ENCODE assay signal across 15 mouse cellular contexts in the genomic region with DNA sequence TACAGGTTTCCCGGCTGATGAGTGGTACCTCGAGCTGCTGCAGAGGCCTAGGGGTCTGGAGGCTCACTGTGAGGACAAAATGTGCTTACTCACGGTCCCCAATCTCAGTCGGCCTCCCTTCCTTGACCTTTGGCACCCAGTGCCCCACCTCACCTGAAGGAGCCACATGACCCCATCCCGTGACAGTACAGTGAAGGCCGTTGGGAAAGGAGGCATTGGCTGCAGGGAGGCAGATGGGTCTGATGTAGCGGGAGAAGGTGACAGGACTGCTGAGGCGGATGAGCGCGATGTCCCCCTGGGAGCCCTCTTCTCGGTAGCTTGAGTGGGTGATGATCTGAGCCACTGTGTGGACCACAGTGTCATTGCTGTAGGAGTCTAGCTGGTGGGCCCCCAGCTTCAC. TPM values are rescaled to one million over a fixed set of nuclear protein-coding genes. Genes with fewer than 3 reads are reported as not detected.
DNase-seq lines count a peak whose midpoint lies in the region; ATAC-seq and TF ChIP-seq lines count a peak whose summit lies in the region.
"Had no signal": no experiment of that assay in that cellular context is flagged by ENCODE, and none has a peak within 500 bp of the region (broad histone marks: within the 10 kb centered on the region; RNA-seq: fewer than 3 reads in every experiment).

No protein-coding gene starts in this region.

- TF ChIP-seq CTCF in intestine, postnatal 0 days (IDR thresholded peaks at IDR 0.05; ENCODE audit: low read depth) = no peak

- H3K9me3 ChIP-seq in lung, embryonic 15.5 days = no peaks in the 10 kb centered on the region
- H3K9me3 ChIP-seq in intestine, postnatal 0 days (ENCODE audit: control insufficient read depth) = no peaks in the 10 kb centered on the region
- H3K9me3 ChIP-seq: embryonic facial prominence, embryonic 12.5 days; limb, embryonic 15.5 days had no signal

- no peak for DNase-seq in lung, postnatal 10 days
- peak; percentile 56 for DNase-seq in kidney, postnatal 10 days
- DNase-seq in yolk sac, embryonic 10.5 days (ENCODE audit: low spot score) = peak; percentile 85
- no peak for DNase-seq in gastrocnemius, postnatal 10 days
- DNase-seq in cerebellum, adult 8-10 months = no peak
- DNase-seq: gastrocnemius, postnatal 36 days; thymus, postnatal 36 days had no signal

- H3K4me1 ChIP-seq in lung, embryonic 15.5 days = peaks cover 66% of the 10 kb centered on the region
- H3K4me1 ChIP-seq in intestine, postnatal 0 days (replicated peaks; ENCODE audit: control insufficient read depth, insufficient read depth, low read length) = peaks cover 12% of the 10 kb centered on the region; the same call in 1 of the 2 replicates

- peaks cover 33% of the 10 kb centered on the region for H3K36me3 ChIP-seq in lung, embryonic 15.5 days
- peaks cover 10% of the 10 kb centered on the region; the same call in 1 of the 2 replicates for H3K36me3 ChIP-seq in intestine, postnatal 0 days (ENCODE audit: control insufficient read depth, insufficient read depth)

- peaks cover 20% of the 10 kb centered on the region for H3K27me3 ChIP-seq in lung, embryonic 15.5 days
- no peaks in the 10 kb centered on the region for H3K27me3 ChIP-seq in intestine, postnatal 0 days (replicated peaks; ENCODE audit: control insufficient read depth, insufficient read depth, low read length)

- H3K9ac ChIP-seq in lung, embryonic 15.5 days = peak overlapping the region; percentile 13; the same call in 1 of the 2 replicates
- H3K9ac ChIP-seq in intestine, postnatal 0 days (ENCODE audit: low read depth, low read length) = no peak overlapping the region
- H3K9ac ChIP-seq: embryonic facial prominence, embryonic 12.5 days; limb, embryonic 15.5 days had no signal

- peak overlapping the region; percentile 96 for H3K27ac ChIP-seq in lung, embryonic 15.5 days
- H3K27ac ChIP-seq in intestine, postnatal 0 days (ENCODE audit: low read depth, low read length) = peak overlapping the region; percentile 84
- H3K27ac ChIP-seq: embryonic facial prominence, embryonic 12.5 days; limb, embryonic 15.5 days had no signal

- peak overlapping the region; percentile 50 for H3K4me2 ChIP-seq in lung, embryonic 15.5 days
- peak overlapping the region; percentile 68 for H3K4me2 ChIP-seq in intestine, postnatal 0 days (replicated peaks; ENCODE audit: low read depth)
- H3K4me2 ChIP-seq: embryonic facial prominence, embryonic 12.5 days; heart, embryonic 11.5 days; limb, embryonic 15.5 days had no signal

- WGBS in lung, embryonic 15.5 days = 76% methylated on average over 11 of the region's 11 CpGs
- WGBS in intestine, postnatal 0 days = 63% methylated on average over 11 of the region's 11 CpGs

- ATAC-seq in lung, embryonic 15.5 days (ENCODE audit: borderline replicate concordance, extremely low read depth, low FRiP score, low TSS enrichment) = no peak
- ATAC-seq in intestine, postnatal 0 days = peak; percentile 25
- ATAC-seq: hindbrain, embryonic 16.5 days had no signal

- H3K4me3 ChIP-seq in lung, embryonic 15.5 days = no peak overlapping the region
- no peak overlapping the region for H3K4me3 ChIP-seq in intestine, postnatal 0 days (ENCODE audit: low read depth, low read length)
- H3K4me3 ChIP-seq: embryonic facial prominence, embryonic 12.5 days; limb, embryonic 15.5 days had no signal

RNA-seq across cellular contexts. Expression of gene Prss8, which starts 3.1 kb away (rescaled TPM):
- 80.0 and 84.5 TPM in 2 replicates for polyA plus RNA-seq in lung, embryonic 15.5 days (2015; fragmentation: Nextera tagmentation; extraction: Ambion mirVana)
- 63.0 and 64.4 TPM in 2 replicates for polyA plus RNA-seq in intestine, postnatal 0 days (2015; fragmentation: Nextera tagmentation; extraction: Ambion mirVana)
- not detected for total RNA-seq in gastrocnemius, postnatal 10 days (2021)
- total RNA-seq: gastrocnemius, postnatal 36 days; heart, postnatal 25 days had no signal
- polyA plus RNA-seq: C2C12 had no signal

RNA-seq across cellular contexts. Expression of gene Kat8, which starts 14.5 kb away (rescaled TPM):
- 39.5 and 44.3 TPM in 2 replicates for polyA plus RNA-seq in lung, embryonic 15.5 days (2015; fragmentation: Nextera tagmentation; extraction: Ambion mirVana)
- 17.4 and 18.0 TPM in 2 replicates for polyA plus RNA-seq in intestine, postnatal 0 days (2015; fragmentation: Nextera tagmentation; extraction: Ambion mirVana)
- 10 to 100 TPM; 12.9 to 16.7 TPM for total RNA-seq in gastrocnemius, postnatal 10 days (2021)

RNA-seq across cellular contexts. Expression of gene Prss36, which starts 19.7 kb away (rescaled TPM):
- 11.8 and 13.1 TPM in 2 replicates for polyA plus RNA-seq in lung, embryonic 15.5 days (2015; fragmentation: Nextera tagmentation; extraction: Ambion mirVana)
- 6.3 and 6.6 TPM in 2 replicates for polyA plus RNA-seq in intestine, postnatal 0 days (2015; fragmentation: Nextera tagmentation; extraction: Ambion mirVana)
- 1 to 10 TPM; 6.6 to 7.9 TPM for total RNA-seq in gastrocnemius, postnatal 10 days (2021)

RNA-seq across cellular contexts. Expression of gene Bckdk, which starts 23.0 kb away (rescaled TPM):
- 134 and 142 TPM in 2 replicates for polyA plus RNA-seq in lung, embryonic 15.5 days (2015; fragmentation: Nextera tagmentation; extraction: Ambion mirVana)
- polyA plus RNA-seq in intestine, postnatal 0 days (2015; fragmentation: Nextera tagmentation; extraction: Ambion mirVana) = 94.0 and 94.2 TPM in 2 replicates
- total RNA-seq in gastrocnemius, postnatal 10 days (2021) = 10 to 100 TPM; 84.9 to 89.6 TPM

RNA-seq across cellular contexts. Expression of gene Vkorc1, which starts 31.4 kb away (rescaled TPM):
- polyA plus RNA-seq in lung, embryonic 15.5 days (2015; fragmentation: Nextera tagmentation; extraction: Ambion mirVana) = 150 and 156 TPM in 2 replicates
- 194 and 219 TPM in 2 replicates for polyA plus RNA-seq in intestine, postnatal 0 days (2015; fragmentation: Nextera tagmentation; extraction: Ambion mirVana)
- total RNA-seq in gastrocnemius, postnatal 10 days (2021) = 10 to 100 TPM; 36.8 to 48.9 TPM

Comparison
In these comparisons a context has a peak if more than half of its experiments do, and no peak if none do; other contexts are left out.
1. DNase-seq: peak in kidney, postnatal 10 days (single experiment) and yolk sac, embryonic 10.5 days (single experiment); none in lung, postnatal 10 days (single experiment), gastrocnemius, postnatal 10 days (single experiment) and cerebellum, adult 8-10 months (single experiment).